In the genomic region with DNA sequence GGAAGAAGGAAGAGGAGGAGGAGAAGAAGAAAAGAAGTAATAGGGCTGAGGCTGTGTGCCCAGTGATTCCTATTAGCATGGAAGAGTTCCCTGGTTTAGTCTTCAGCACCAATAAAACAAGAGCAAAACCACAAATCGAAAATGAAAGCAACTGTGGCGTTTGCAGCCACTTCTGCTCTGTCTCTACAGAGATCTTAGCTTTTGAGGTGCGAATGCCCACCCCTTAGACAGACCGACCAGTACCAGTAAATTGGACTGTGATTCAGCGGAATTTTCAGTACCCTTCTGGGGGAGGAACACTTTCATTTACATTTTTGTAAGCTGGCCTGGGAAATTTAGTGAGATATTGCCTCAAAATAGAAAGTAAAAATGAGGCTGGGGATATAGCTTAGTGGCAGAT, we compare ENCODE assay signal across 14 mouse cellular contexts. TPM values are rescaled to one million over a fixed set of nuclear protein-coding genes. Genes with fewer than 3 reads are reported as not detected.
A peak's percentile ranks its signal among the peaks of the same experiment; 100 is the strongest.
DNase-seq lines count a peak whose midpoint lies in the region; ATAC-seq and TF ChIP-seq lines count a peak whose summit lies in the region.
"Had no signal": no experiment of that assay in that cellular context is flagged by ENCODE, and none has a peak within 500 bp of the region (broad histone marks: within the 10 kb centered on the region; RNA-seq: fewer than 3 reads in every experiment).

No protein-coding gene starts in this region.

- 86% methylated on average over 5 of the region's 5 CpGs for WGBS in kidney, embryonic 16.5 days

- peaks cover 11% of the 10 kb centered on the region for H3K27me3 ChIP-seq in G1E (ENCODE audit: insufficient read depth, low read length)
- no peaks in the 10 kb centered on the region for H3K27me3 ChIP-seq in kidney, embryonic 16.5 days (ENCODE audit: insufficient read depth, low read length)
- H3K27me3 ChIP-seq: heart, embryonic 13.5 days had no signal

- peak overlapping the region; percentile 61 for H3K4me3 ChIP-seq in G1E (ENCODE audit: low read depth, low read length)
- H3K4me3 ChIP-seq in kidney, embryonic 16.5 days (ENCODE audit: low read length): no peak overlapping the region
- H3K4me3 ChIP-seq: erythroblast, embryonic 14.5 days; heart, embryonic 13.5 days; limb, embryonic 10.5 days had no signal

- DNase-seq in lung, postnatal 36 days: peak; percentile 34
- DNase-seq in lung, adult 18-20 months: no peak
- DNase-seq in G1E (ENCODE audit: low spot score): no peak
- DNase-seq in natural killer cell, adult 2 months (ENCODE audit: low spot score in 2 of 2): peak; percentile 39 to 49
- DNase-seq in frontal cortex, postnatal 36 days (ENCODE audit: low spot score in 2 of 2): no peak
- no peak for DNase-seq in heart, adult 8-10 months (ENCODE audit: low spot score)
- DNase-seq: cerebellum, postnatal 36 days; lung, postnatal 14 days had no signal

- no peaks in the 10 kb centered on the region for H3K9me3 ChIP-seq in G1E (replicated peaks)
- H3K9me3 ChIP-seq in kidney, embryonic 16.5 days (ENCODE audit: low read length): no peaks in the 10 kb centered on the region
- H3K9me3 ChIP-seq: heart, embryonic 13.5 days; limb, embryonic 10.5 days had no signal

- H3K27ac ChIP-seq in kidney, embryonic 16.5 days (ENCODE audit: low read length): no peak overlapping the region
- H3K27ac ChIP-seq: heart, embryonic 13.5 days; hindbrain, embryonic 14.5 days; limb, embryonic 10.5 days had no signal

- H3K36me3 ChIP-seq in G1E (replicated peaks): no peaks in the 10 kb centered on the region
- H3K36me3 ChIP-seq in kidney, embryonic 16.5 days (ENCODE audit: insufficient read depth, low read length): peaks cover 6% of the 10 kb centered on the region; the same call in 1 of the 2 replicates

- no peak for ATAC-seq in G1E (ENCODE audit: extremely low read depth, insufficient number of reproducible peaks, low FRiP score, poor library complexity, severe bottlenecking)
- peak; percentile 90 for ATAC-seq in inflammation-experienced regulatory T-cells, adult 6 months
- no peak for ATAC-seq in kidney, embryonic 16.5 days (ENCODE audit: low FRiP score, low TSS enrichment)

- TF ChIP-seq CTCF in G1E (IDR thresholded peaks at IDR 0.05; ENCODE audit: low read depth, low read length): no peak

- H3K9ac ChIP-seq in kidney, embryonic 16.5 days (replicated peaks; ENCODE audit: low read length): no peak overlapping the region
- H3K9ac ChIP-seq: heart, embryonic 13.5 days; hindbrain, embryonic 14.5 days had no signal

- H3K4me1 ChIP-seq in G1E (ENCODE audit: insufficient read depth, low read depth, low read length): peaks cover 20% of the 10 kb centered on the region
- no peaks in the 10 kb centered on the region for H3K4me1 ChIP-seq in kidney, embryonic 16.5 days (ENCODE audit: insufficient read depth, low read length)
- H3K4me1 ChIP-seq: heart, embryonic 13.5 days; limb, embryonic 10.5 days had no signal

- no peak overlapping the region for H3K4me2 ChIP-seq in kidney, embryonic 16.5 days (replicated peaks; ENCODE audit: low read depth, low read length)
- H3K4me2 ChIP-seq: heart, embryonic 13.5 days; hindbrain, embryonic 14.5 days had no signal

RNA-seq across cellular contexts. Expression of gene Zbtb8a, which starts 12.7 kb away (rescaled TPM):
- not detected in 2 replicates for total RNA-seq in G1E (2014; fragmentation: Nextera tagmentation)
- 0.64 and 0.87 TPM in 2 replicates for total RNA-seq in G1E (2017)
- 0.14 and 0.17 TPM in 2 replicates for polyA plus RNA-seq in G1E (2012)
- 1 to 10 TPM; 3.0 to 6.6 (median 5.8) TPM for polyA plus RNA-seq in inflammation-experienced regulatory T-cells, adult 6 months (2017; shearing (Covaris generic))
- polyA plus RNA-seq in kidney, embryonic 16.5 days (2015; fragmentation: Nextera tagmentation; extraction: Ambion mirVana): 17.2 and 18.4 TPM in 2 replicates
- total RNA-seq in heart, adult 8-10 months (2022): 1 to 10 TPM; 2.1 to 3.7 (median 3.1) TPM

RNA-seq across cellular contexts. Expression of gene Zbtb8os, which starts 29.7 kb away (rescaled TPM):
- total RNA-seq in G1E (2014; fragmentation: Nextera tagmentation) (12.0 and 15.3 TPM in 2 replicates), G1E (2017) (57.2 and 77.1 TPM in 2 replicates)
- polyA plus RNA-seq in G1E (2012): 2.3 and 2.8 TPM in 2 replicates
- 100 to 1,000 TPM; 103 to 158 (median 113) TPM for polyA plus RNA-seq in inflammation-experienced regulatory T-cells, adult 6 months (2017; shearing (Covaris generic))
- polyA plus RNA-seq in kidney, embryonic 16.5 days (2015; fragmentation: Nextera tagmentation; extraction: Ambion mirVana): 44.4 and 45.1 TPM in 2 replicates
- total RNA-seq in heart, adult 8-10 months (2022): 10 to 100 TPM; 20.6 to 30.7 (median 27.4) TPM

RNA-seq across cellular contexts. Expression of gene Rbbp4, which starts 30.1 kb away (rescaled TPM):
- total RNA-seq in G1E (2014; fragmentation: Nextera tagmentation) (223 and 238 TPM in 2 replicates), G1E (2017) (120 and 127 TPM in 2 replicates)
- polyA plus RNA-seq in G1E (2012): 64.7 and 74.1 TPM in 2 replicates
- polyA plus RNA-seq in inflammation-experienced regulatory T-cells, adult 6 months (2017; shearing (Covaris generic)): 100 to 1,000 TPM; 289 to 492 (median 352) TPM
- polyA plus RNA-seq in kidney, embryonic 16.5 days (2015; fragmentation: Nextera tagmentation; extraction: Ambion mirVana): 383 and 405 TPM in 2 replicates
- total RNA-seq in heart, adult 8-10 months (2022): 10 to 100 TPM; 57.2 to 73.7 (median 65.6) TPM

Comparison
In these comparisons a context has a peak if more than half of its experiments do, and no peak if none do; other contexts are left out.
1. DNase-seq: peak in lung, postnatal 36 days (single experiment) and natural killer cell, adult 2 months (2 of 2); none in lung, adult 18-20 months (0 of 2), G1E (single experiment), frontal cortex, postnatal 36 days (0 of 2) and heart, adult 8-10 months (single experiment).
2. RNA of gene Zbtb8os, which starts 29.7 kb away (polyA plus RNA-seq): 103 to 158 TPM in inflammation-experienced regulatory T-cells, adult 6 months and 44.4 to 45.1 TPM in kidney, embryonic 16.5 days; 2.3 to 2.8 TPM in G1E; every median in the first group is over 10 times any median in the second.